Comparison of ENCODE assay signal across 12 mouse cellular contexts in the genomic region with DNA sequence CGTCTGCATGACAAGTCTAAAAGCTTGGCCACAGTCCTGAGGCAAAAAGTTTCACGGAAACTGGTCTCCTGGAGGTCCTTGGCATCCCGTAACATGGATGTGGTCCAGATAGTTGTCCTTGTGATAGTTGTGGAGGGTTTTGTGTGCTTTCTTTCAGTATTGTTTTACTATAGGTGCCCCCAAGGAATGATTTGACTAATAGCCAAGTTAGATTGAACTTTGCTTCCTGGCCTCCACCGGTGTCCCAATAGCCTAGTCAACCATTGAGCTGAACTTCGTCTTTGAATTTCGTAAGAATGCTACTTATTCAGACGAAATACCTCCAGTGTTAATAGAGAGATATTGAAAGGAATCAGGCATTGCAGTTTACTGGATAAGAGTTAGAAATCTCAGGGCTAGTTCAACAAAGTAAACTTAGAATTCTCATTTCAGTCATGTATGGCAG. TPM values are rescaled to one million over a fixed set of nuclear protein-coding genes. Genes with fewer than 3 reads are reported as not detected.
"Had no signal": no experiment of that assay in that cellular context is flagged by ENCODE, and none has a peak within 500 bp of the region (broad histone marks: within the 10 kb centered on the region; RNA-seq: fewer than 3 reads in every experiment).

No protein-coding gene starts in this region.

RNA-seq across cellular contexts. Expression of gene Zfp872, which starts 37.6 kb away (rescaled TPM):
- total RNA-seq: gastrocnemius, adult 18-20 months; gastrocnemius, adult 8-10 months; gastrocnemius, postnatal 14 days; gastrocnemius, postnatal 36 days; hematopoietic stem cell, adult 5-6 weeks; layer of hippocampus, postnatal 25 days; left cerebral cortex, adult 2 months; left cerebral cortex, postnatal 36 days had no signal
- polyA plus RNA-seq: heart, adult 2 months; heart, postnatal 0 days; hindbrain, embryonic 11.5 days; liver, embryonic 14.5 days had no signal

RNA-seq across cellular contexts. Expression of gene Cnn1, which starts 51.3 kb away (rescaled TPM):
- total RNA-seq: hematopoietic stem cell, adult 5-6 weeks had no signal
